Mouse (Mus musculus): Measurements from ENCODE around the gene Efl1.
"Not testable (repeated sequence)": the region's sequence is repeated elsewhere in the genome, so short reads cannot be mapped to it uniquely, and the experiment has no call there.

Gene Efl1

DNA sequence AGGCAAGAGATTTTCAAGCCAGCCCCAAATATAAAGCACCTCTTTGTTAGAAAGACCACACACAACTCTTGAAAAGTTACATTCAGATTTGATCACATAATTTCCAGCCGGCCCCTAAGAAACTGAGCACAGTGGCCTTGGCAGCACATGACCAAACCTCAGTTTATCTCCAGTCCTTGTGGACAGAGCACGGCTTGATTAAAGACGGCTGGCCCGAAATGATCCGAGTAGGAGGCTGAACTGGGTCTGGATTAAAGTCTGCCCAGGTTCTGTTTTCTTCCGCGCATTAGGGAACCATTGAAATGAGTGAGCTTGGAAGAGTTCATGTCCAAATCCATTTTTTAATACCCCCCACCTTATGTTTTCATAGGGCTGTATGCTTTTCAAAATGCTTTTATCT is 72.1 kb downstream of the Efl1 start:
- DNase-seq, result no peak

DNA sequence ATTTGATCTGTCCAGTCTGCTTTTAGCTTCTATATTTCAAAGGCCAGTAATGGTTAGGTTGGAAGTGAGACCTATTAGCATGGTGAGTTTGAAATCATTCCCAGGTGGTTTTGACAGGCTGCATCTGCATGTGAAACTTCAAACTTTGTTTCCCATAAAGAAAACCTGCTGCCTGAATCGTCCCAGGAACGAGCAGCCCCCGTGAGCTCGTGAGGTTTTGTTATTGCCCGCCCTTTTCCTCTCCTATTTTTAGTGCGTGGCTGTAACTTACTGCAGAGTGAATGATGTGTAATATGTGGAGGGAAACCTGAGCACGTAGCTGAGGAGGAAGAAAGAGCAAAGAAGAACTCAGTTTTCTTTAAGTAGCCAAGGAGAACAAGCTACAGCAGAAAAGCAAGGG is 72.5 kb downstream of the Efl1 start:
- DNase-seq, result no peak

DNA sequence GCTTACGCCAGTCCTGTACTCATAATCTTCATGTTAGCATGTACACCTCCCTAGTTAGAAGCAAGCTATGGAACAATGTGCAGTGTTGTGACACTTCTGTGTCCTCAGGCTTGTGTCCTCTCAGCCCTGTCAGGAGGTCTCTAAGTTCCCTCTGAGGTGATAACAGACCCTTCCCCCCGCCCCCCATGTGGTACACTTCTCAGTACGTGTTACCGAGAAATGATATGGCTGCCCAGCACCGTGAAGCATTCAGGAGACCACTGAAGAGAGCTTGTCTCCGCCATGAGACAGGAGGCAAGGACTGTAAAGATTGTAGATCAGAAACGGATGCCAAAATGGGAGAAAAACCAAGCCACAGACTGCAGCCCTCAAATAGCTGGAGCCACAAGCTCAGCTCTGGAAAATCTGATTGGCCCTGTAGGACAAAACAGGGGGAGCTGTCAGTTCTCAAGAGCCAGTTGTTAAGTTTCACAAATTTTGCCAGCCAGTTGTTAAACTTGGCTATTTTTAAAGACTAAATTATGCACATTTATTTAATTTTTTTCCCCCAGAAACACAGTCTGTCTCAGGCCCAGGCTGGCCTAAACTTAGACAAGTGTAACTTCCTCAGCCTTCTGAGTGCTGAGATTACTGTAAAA is 74.2 kb downstream of the Efl1 start:
- no peak for DNase-seq

DNA sequence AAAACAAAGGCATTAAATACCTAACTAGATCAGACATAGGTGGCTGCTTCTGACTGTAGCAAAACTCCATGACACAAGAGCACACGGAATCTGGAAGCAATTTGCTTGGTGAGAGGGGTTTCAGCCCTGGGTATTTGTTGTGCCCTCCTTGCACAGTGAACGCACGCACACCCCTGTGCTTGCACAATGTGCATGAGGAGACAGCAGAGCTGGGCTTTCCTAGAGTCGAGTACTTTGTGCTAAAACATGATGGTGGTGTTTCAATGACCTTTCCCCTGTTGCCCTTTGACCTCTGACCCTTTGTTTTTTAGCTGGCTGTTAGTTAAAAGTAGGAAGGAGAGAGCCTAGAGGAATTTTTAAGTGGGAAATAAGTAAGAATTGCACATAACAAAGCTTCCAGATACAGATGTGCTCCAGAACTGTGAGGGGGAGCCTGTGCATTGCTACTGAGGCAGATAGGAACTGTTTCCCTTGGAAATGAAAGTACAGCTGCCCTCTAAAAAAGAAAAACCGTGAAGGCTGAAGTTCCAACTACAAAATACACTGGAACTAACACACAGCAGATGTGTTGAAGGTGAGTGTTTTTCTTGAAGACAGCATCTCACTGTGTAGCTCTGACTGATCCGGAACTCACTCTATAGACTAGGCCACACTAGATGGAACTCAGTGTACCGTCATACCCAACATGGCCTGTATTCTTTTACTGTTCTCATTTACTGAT is 74.9 kb downstream of the Efl1 start:
- DNase-seq, result no peak

DNA sequence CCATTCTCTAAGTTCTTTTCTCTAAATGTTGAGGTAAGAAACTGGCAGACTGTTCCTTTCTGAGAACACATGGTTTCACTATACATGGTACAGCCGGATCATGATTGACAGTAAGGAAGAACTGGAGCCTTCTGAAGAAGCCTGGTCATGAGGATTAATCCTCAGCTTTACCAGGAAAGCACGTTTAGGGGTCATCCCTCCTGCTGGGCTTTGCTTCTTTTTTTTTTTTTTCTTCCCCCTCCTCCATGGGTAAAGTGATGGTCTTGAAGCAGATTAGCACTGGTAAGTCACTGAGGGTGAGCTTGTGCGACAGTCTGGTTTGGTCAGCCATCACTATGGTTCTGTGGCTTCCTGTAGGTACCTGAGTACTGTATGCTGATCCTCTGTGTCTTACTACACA is 76.1 kb downstream of the Efl1 start:
- no peak for DNase-seq

DNA sequence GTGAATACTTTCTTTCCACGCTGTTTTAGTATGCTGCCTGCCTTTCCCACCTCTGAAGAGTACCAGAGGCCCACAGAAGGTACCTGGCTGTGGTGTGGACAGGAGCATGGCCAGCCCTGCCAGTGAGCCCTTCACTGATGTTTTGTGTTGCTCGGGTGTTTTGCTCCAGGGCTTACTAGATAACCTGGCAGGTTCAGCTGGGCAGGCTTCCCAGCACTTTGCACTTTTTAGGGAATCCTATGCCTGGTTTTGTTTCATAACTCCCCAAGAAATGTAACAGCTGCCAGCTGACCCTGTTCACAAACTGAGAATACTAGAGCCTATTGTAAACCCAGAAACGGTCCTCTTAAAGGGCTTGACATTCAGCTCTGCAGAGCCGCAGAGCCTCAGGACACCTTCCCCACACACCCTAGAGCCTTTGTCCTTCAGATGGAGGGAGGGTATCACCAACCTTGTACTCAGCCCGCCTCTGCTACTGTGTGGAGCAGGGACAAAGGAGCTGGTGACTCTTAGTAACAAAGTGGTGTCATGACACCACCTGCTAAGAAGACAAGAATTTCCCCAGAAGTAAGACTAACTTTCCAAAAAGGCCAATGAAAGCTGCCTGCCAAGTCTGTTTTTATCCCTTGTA is 76.7 kb downstream of the Efl1 start:
- DNase-seq, result no peak

DNA sequence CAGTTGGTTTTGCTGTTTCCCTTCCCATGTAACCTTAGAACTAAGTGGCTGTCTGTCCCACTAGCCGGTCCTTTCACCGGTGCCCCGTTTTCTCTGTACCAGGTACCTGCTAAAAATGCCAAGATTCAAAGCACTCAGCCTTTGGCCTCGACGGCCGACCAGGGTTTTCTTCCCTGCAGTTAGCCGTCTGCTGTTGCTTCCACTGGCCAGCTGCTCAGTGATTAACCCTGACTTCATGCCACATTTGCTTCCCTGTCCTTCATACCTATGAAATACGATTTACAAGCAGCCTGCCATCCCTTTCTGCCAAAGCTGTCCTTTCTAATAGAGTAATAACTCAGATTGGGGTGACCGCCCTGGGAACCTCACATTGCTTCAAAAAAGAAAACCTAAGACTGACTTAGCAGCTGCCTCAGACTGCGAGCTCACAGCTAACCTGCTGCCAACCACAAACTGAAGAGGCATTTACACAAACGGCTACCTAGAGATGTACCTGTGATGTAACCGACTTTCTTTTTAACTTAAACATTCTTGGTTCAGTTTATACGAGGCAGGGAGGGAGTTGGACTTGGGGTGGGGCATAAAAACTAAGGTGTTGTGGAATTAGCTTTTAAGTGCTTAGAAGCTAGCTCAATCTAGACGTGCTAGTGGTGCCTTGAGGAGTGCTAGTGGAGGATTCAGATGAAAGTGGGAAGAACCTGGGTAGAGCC is 77.5 kb downstream of the Efl1 start:
- DNase-seq, result no peak

DNA sequence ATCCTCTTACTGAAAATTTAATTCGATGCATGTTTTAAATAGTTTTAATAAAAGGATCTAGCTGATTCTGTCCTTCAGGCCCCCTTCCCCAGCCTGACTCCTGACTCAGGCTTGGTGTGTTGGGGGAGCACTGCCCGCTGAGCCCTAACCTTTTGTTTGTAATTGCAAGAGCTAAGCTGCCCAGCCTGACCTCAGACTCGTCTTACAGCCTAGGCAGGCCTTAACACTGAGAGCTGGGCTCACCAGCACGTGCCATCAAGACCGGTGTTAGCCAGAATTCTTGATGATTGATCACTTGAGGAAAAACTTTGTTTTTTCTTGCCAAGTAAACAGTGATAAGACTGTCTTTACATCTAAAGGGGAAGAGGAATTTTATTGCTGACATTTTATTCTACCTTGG is 78.7 kb downstream of the Efl1 start:
- no peak for DNase-seq

DNA sequence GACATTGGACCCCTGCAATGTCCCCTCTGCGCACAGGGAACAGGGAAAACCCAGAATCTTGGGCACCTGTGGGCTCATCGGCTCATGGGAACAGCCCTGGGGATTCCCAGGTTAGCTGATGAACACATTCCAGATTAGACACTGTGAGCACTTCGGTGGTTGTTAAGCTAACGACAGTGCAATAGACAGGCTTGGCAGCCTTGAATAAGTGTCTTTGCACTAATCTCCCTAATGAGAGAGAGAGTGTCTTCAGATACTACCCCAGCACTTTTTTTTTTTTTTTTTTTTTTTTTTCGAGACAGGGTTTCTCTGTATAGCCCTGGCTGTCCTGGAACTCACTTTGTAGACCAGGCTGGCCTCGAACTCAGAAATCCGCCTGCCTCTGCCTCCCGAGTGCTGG is 80.6 kb downstream of the Efl1 start:
- not testable (repeated sequence) for DNase-seq

DNA sequence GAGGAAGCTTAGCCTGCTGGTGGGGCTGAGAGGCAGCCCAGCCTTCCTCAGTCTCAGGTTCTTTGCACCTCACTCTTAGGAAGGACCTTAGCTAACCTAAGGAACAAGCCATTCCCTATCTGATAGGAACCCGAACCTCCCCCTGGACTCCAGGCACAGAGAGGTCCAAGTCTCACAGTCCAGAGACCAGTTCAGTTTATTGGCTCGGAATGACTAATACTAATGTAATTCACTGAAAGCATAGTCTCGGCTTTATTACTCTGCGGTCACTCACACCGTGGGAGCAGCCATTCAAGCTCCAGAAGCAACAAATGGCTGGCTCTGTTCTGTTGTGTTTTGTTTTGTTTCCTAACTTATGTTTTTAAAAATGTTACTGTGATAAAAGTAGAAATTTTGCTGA is 84.7 kb downstream of the Efl1 start:
- no peak for DNase-seq

DNA sequence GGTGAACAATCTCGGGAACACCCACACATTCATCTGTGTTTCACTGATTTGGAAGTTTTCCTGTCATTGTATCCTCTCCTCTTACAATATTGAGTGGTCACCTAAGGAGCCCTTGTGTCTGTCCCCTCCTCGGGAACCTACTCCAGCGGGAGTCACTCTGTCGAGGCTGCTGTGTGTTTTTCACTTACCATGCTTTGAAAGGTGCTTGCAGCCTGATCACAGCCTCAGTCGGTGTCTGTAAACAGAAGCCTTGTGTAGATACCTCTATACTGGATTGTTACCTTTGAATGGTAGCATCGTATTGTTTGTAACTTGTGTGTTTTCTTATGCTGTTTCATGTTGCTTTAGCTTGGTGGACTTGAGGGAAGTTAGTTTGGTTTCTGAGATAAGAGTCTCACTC is 85.6 kb downstream of the Efl1 start:
- no peak for DNase-seq

DNA sequence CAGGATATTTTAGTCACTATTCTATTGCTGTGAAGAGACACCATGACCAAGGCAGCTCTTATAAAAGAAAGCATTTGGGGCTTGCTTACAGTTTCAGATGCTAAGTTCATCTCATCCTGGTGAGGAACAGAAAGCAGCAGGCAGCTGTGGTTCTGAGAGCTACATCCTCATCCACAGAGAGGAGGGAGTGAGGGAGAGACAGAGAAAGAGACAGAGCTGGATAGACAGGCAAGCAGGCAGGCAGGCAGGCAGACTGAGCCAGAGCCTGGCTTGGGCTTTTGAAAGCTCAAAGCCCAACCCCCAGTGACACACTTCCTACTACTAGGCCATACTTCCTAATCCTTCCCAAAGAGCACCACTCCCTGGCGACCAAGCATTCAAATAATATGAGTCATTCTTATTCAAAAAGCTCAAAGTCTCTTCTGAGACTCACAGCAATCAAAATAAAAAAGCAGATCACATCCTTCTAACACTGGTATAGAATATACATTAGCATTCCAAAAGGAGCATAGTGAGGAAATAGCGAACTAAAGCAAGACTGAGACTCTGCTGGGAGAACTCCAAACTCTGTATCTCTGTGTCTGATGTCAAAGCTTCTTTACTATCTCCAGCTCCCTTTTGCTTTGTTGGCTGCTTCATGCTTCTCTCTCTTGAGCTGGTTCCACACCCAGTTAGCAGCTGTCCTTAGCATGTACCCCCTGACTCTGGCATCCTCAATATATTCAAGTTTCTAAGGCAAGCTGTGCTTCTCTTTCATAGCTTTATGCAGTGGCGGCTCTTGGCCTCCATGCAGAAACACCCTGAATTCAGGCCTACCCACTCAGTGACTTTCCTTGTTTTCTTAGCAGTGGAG is 86.6 kb downstream of the Efl1 start:
- no peak for DNase-seq

DNA sequence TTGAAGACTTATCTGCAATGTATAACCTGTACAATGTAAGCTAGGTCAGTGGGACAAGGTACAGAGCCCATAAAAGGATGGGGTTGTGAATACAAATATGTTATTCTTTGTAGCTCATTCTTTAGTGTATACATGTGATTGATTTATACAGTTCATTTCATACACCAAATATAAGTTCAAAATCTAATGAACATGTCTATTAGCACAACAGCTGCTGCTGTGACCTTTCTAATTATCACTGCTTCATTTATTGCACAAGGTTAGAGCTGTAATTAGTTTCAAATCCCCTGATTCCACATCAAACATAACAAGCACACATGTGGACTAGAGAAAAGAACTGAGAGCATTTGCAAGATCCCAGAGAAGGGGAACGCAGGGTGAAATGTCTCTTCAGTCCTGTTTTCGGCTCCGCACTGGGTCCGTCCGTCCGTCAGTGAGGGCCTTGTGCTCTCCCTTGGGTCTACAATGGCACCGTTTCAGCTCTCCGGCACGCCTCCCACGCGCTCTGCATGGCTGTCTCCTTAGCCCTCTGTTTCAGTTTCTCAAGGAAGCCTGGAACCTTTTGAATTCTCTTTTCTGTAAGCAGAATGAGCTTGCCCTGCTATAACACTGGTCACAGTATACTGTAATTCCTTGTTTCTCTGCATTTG is 94.8 kb downstream of the Efl1 start:
- no peak for DNase-seq

DNA sequence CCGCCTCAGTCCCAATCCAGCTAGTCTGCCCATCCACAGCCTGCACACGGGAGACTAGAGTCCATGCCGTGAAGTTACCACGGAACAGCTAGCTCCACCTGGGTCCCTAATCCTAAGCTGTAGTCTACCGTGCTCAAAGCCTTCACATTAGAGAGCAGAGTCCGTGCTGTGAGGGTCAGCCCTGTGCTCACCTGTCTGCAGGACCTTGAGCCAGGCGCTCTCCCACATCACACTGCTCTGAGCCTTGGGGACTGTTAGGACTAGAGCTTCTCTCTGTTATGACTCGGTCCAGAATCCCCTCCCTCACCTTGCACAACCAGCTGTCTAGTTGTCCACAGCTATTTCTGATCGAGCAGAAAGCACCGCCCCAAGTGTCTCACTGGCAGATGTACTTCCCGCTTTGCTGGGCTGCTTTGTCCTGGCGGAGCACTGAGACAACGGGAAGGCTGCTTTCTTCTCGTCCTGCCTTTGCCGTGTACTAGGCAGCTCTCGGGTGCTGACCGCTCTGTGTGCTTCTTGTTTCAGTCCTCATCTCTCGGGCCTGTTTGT is 95.8 kb downstream of the Efl1 start:
- DNase-seq, result no peak

DNA sequence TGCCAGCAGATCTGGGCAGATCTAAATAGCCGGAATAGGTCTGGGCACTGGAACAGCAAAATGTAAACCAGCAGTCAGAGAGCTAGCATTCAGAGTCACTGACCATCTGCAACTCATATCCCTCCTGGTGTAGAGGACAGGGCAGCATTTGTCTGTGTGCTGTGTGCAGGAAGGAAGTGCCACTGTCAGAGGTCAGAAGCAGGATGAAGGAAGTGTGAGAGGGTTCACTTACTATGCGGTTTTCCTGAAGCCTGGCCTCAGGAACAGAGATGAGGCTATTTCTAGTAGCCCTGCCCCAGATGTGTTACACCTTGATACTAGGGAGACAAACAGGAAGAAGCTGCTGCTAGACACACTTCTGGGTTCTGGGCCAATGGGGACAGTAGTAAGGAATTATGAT is 100.4 kb downstream of the Efl1 start:
- no peak for DNase-seq

DNA sequence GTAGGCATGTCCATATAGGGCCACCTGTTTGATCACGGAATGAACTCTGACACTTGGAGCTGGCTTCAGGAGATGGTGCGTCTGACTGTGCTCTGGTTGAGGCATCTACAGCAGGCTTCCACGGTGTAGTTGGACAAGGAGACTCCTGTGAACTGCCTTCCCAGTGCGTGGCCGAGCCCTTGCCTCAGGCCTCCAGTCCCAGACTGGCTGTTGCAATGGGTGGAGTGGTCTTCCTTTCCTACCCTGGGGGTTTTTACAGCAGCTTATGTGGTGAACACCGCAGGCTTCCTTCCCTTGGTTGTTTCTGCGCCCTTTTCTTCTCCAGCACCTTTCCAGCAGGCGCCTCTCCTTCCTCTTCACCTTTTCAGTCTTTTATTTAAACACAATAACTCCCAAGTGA is 100.8 kb downstream of the Efl1 start:
- DNase-seq, result no peak

DNA sequence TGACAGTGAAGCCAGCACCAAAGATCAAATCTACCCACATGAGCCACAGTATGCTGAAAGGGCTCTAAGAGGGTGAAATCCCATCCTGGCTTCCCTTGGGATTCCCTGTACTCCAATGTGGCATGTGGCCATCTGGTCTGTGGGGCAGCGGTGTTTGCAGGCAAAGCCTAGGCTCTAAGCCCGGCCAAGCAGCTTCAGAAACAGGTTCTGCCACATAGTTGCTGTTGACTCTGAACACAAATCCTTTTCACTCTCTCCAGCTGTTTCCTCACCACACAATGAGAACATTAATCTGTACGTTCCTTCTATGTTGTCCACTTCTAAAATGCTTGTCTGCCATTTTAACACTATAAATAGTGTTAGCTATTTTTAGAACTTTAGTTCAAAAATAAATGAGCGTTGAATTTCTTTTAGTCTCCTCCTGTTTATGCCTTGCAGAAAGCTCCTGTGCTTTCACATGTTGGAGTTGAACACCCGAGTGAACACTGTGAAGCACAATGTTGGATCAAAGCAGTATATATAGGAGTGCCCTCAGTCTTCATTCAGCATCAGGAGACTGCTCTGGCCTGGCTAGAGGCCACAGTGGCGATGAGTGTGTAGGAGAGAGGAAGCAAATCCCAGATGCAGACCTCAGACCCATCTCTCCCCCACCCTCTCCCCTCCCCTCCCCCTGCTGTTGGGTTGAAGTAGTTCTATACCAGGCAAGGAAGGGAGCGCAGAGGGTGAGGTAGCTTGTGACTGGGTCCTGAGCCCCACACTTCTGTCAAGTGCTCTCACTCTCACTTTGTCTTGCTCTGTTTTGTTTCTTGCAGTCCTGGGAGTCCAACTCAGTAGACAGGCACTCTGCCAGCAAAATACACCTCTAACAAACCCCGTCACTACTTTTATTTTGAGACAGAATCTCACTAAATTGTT is 104.0 kb downstream of the Efl1 start:
- peak; percentile 45 for DNase-seq

DNA sequence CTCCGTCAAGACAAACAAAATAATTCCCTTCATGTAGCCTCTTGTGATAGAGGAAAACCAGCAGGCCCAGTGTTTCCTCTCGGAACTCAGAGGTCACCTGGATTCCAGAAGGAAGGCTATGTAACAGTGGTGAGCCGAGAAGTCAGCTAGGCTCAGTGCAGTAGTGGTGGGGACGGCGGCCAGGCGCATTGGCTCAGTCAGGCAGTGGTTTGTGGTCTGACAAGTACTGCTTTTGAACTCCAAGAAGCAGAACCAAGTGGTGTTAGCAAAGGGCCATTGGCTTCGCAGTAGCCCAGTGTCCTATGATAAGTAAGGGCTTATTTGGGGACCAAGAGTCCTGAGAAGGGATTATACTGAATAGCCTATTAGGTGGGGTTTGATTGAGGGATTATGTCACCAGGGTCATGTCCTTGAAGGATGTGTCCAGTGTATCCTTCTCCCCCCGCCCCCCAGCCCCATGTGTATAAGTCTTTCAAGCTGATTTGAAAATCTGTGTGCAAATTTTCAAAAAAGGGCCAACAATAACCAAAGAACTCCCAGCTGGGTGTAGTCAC is 107.3 kb downstream of the Efl1 start:
- DNase-seq, result no peak

DNA sequence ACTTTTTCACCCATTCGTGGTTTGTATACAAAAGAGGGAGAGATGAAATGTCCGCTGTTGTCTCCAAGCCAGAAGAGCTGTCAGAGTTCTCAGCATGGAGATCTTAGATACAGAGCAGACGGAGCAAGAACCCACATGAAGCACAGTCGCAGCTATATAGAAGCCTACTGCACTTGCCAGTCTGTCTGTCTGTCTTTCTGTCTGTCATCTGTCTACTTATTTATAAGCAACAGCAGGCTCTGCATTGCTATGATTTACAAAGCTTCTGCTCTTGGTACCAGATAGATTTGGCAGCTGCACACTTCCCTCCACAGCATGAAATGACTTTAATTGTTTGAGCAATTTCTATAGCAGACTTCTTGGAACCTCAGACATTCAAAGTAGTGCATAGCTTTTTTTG is 110.1 kb downstream of the Efl1 start:
- DNase-seq, result no peak

DNA sequence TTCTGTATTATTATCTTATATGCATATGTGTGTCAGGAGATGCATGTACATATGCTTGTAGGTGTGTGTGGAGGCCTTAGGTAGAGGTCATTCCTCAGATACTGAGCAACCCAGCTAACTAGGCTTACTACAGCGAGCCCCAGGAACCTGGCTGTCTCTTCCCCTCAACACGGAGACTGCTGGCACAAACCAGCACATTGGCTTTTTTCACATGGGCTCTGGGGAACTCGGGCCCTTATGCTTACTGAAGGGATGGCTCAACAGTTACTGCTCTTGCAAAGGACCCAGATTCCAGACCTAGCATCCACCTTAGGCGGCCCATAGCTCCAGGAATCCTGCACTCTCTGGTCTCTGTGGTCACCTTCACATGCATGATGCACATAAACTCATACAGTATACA is 110.7 kb downstream of the Efl1 start:
- no peak for DNase-seq

DNA sequence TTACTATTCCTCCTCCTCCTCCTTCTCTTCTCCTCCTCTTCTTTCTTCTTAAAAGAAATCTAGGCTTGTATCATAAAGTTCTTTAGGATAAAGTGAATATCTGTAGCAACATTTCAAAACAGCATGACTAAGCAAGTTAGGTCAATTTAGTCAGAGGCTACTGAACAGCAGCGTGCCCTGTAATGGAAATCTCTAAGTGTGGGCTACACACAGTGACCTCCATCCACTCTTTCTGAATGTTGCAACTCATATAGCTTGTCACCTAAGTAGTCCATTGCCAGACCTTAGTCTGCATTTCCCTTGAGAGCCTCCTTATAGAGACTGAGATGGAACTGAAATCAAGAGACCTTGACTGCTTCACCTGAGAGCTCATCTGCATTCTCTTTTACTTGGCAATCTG is 116.5 kb downstream of the Efl1 start:
- no peak for DNase-seq
